Mouse (Mus musculus): ENCODE results near the gene Gjd3. TPM values are rescaled to one million over a fixed set of nuclear protein-coding genes. Genes with fewer than 3 reads are reported as not detected.

Gene Gjd3
- polyA plus RNA-seq, 1 experiment from 2014 or later: 0.44 TPM

Other genes starting within 250 kb of the Gjd3 start
- gene Thra, start 242.4 kb downstream of the Gjd3 start, polyA plus RNA-seq (2016; fragmentation: Nextera tagmentation; extraction: Ambion mirVana): 12.8 and 22.2 TPM in 2 replicates
- 1.2 and 1.5 TPM in 2 replicates for gene Nr1d1, start 207.7 kb downstream of the Gjd3 start, polyA plus RNA-seq (2016; fragmentation: Nextera tagmentation; extraction: Ambion mirVana)
- 24.4 and 25.2 TPM in 2 replicates for gene Msl1, start 187.5 kb downstream of the Gjd3 start, polyA plus RNA-seq (2016; fragmentation: Nextera tagmentation; extraction: Ambion mirVana)
- gene Casc3, start 178.1 kb downstream of the Gjd3 start, polyA plus RNA-seq (2016; fragmentation: Nextera tagmentation; extraction: Ambion mirVana): 49.5 and 55.9 TPM in 2 replicates
- 1.1 and 2.2 TPM in 2 replicates for gene Rapgefl1, start 146.2 kb downstream of the Gjd3 start, polyA plus RNA-seq (2016; fragmentation: Nextera tagmentation; extraction: Ambion mirVana)
- gene Wipf2, start 119.4 kb downstream of the Gjd3 start, polyA plus RNA-seq (2016; fragmentation: Nextera tagmentation; extraction: Ambion mirVana): 4.6 and 4.7 TPM in 2 replicates
- 45.3 and 63.7 TPM in 2 replicates for gene Cdc6, start 75.2 kb downstream of the Gjd3 start, polyA plus RNA-seq (2016; fragmentation: Nextera tagmentation; extraction: Ambion mirVana)
- gene Rara, start 55.2 kb downstream of the Gjd3 start, polyA plus RNA-seq (2016; fragmentation: Nextera tagmentation; extraction: Ambion mirVana): 28.4 and 53.7 TPM in 2 replicates
- gene Top2a, start 41.2 kb upstream of the Gjd3 start, polyA plus RNA-seq (2016; fragmentation: Nextera tagmentation; extraction: Ambion mirVana): 225 and 320 TPM in 2 replicates
- gene Igfbp4, start 58.2 kb upstream of the Gjd3 start, polyA plus RNA-seq (2016; fragmentation: Nextera tagmentation; extraction: Ambion mirVana): 424 and 437 TPM in 2 replicates
- gene Tns4, start 106.3 kb upstream of the Gjd3 start, polyA plus RNA-seq (2016; fragmentation: Nextera tagmentation; extraction: Ambion mirVana): 0.67 and 1.0 TPM in 2 replicates
- gene Ccr7, start 172.1 kb upstream of the Gjd3 start, polyA plus RNA-seq (2016; fragmentation: Nextera tagmentation; extraction: Ambion mirVana): 0.21 and 0.25 TPM in 2 replicates
- gene Smarce1, start 248.0 kb upstream of the Gjd3 start, polyA plus RNA-seq (2016; fragmentation: Nextera tagmentation; extraction: Ambion mirVana): 289 and 317 TPM in 2 replicates

Data from hindbrain, embryonic 10.5 days (tissue).